Mouse (Mus musculus) ES-Bruce4 (cell line): ENCODE results near the gene Prdx4.

ENCODE experiments used
- CTCF ChIP-seq: IDR thresholded peaks from one replicate; pipeline ENCODE4 v1.8.1; 2011; ENCODE audit warnings: low read depth, low read length
- EP300 ChIP-seq: IDR thresholded peaks from 2 replicates; pipeline ENCODE4 v1.6.1; 2011; ENCODE audit warnings: low read depth, low read length; ENCODE audit not compliant: insufficient read depth
- POLR2A ChIP-seq: IDR thresholded peaks from one replicate; pipeline ENCODE4 v1.8.1; 2011; ENCODE audit warnings: low read length; ENCODE audit not compliant: insufficient read depth

DNA sequence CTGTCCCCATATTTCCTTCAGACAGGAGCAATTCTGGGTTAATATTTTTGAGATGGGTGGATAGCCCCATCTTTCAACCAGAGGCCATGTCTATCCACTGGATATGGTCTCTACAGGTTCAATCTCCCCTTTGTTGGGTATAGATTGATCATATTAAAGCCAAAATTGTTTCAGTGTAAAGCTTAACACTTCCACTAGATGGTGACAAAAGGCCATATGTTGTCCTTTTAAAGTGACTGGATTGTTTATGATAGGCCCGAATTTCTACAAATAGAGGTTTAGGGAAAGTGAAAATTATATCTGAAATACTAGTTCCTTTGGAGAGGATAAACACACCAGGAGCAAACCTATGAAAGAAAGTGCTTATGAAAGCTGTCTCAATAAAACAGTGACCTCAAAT, 34.9 kb upstream of the Prdx4 start:
- TF ChIP-seq POLR2A = no peak
- no peak for TF ChIP-seq CTCF
- no peak for TF ChIP-seq EP300
